In genomic region chr9:49980344-49981207, GRCm38 (mm10) we compare ENCODE assay signal across 9 mouse cellular contexts.
DNase-seq lines count a peak whose midpoint lies in the region; ATAC-seq and TF ChIP-seq lines count a peak whose summit lies in the region.
"Had no signal": no experiment of that assay in that cellular context is flagged by ENCODE, and none has a peak within 500 bp of the region (broad histone marks: within the 10 kb centered on the region; RNA-seq: fewer than 3 reads in every experiment).

No protein-coding gene starts in this region.

- POLR2A ChIA-PET in Patski (lab: Charles Lee) = no interaction called here

- H3K27ac ChIP-seq in embryonic facial prominence, embryonic 13.5 days = peak overlapping the region; percentile 66
- peak overlapping the region; percentile 61 to 79 for H3K27ac ChIP-seq in heart, embryonic 14.5 days (replicated peaks in 1 of 2; ENCODE audit: control insufficient read depth in 1 of 2, insufficient read depth in 1 of 2, low read depth in 2 of 2, low read length in 2 of 2)
- H3K27ac ChIP-seq: neural tube, embryonic 12.5 days had no signal

- WGBS in embryonic facial prominence, embryonic 13.5 days = 47% methylated on average over 7 of the region's 7 CpGs
- WGBS in heart, embryonic 14.5 days = 47% methylated on average over 7 of the region's 7 CpGs

- TF ChIP-seq CTCF in Patski (IDR thresholded peaks at IDR 0.05) = no peak

- no peaks in the 10 kb centered on the region for H3K9me3 ChIP-seq in embryonic facial prominence, embryonic 13.5 days
- no peaks in the 10 kb centered on the region for H3K9me3 ChIP-seq in heart, embryonic 14.5 days (ENCODE audit: control insufficient read depth, low read length)
- H3K9me3 ChIP-seq: neural tube, embryonic 12.5 days had no signal

- in situ Hi-C loops in Patski (cut with MboI; ENCODE audit: low pct_unique_long_range_greater_than_20kb) = loop anchor here (5.0 to 10.0 kb wide), 3 partner anchors 164 to 187 kb away; partner anchors contain the start of gene Ncam1

- peaks cover 27% of the 10 kb centered on the region for H3K4me1 ChIP-seq in embryonic facial prominence, embryonic 13.5 days
- H3K4me1 ChIP-seq in heart, embryonic 14.5 days (ENCODE audit: control insufficient read depth in 2 of 2, insufficient read depth in 2 of 2, low read length in 2 of 2) = peaks cover 26 to 37% of the 10 kb centered on the region in 2 experiments

- H3K4me3 ChIP-seq in embryonic facial prominence, embryonic 13.5 days = no peak overlapping the region
- H3K4me3 ChIP-seq in heart, embryonic 14.5 days (ENCODE audit: control insufficient read depth in 1 of 2, insufficient read depth in 1 of 2, low read depth in 1 of 2, low read length in 2 of 2) = no peak overlapping the region
- H3K4me3 ChIP-seq: neural tube, embryonic 12.5 days had no signal

- H3K36me3 ChIP-seq in embryonic facial prominence, embryonic 13.5 days = no peaks in the 10 kb centered on the region
- H3K36me3 ChIP-seq in heart, embryonic 14.5 days (ENCODE audit: control insufficient read depth, insufficient read depth, low read length) = no peaks in the 10 kb centered on the region
- H3K36me3 ChIP-seq: neural tube, embryonic 12.5 days had no signal

- H3K9ac ChIP-seq in embryonic facial prominence, embryonic 13.5 days = no peak overlapping the region
- no peak overlapping the region for H3K9ac ChIP-seq in heart, embryonic 14.5 days (ENCODE audit: low read length)
- H3K9ac ChIP-seq: neural tube, embryonic 12.5 days had no signal

- DNase-seq in adrenal gland, adult (ENCODE audit: inconsistent age in 2 of 2, low spot score in 1 of 2) = peak; percentile 71 to 73
- DNase-seq in adrenal gland, postnatal 4 days (ENCODE audit: low spot score in 2 of 2) = no peak
- peak; percentile 91 for DNase-seq in Patski (ENCODE audit: low read depth, low spot score)
- peak; percentile 78 to 79 for DNase-seq in layer of hippocampus, adult 18-20 months (ENCODE audit: low spot score in 2 of 2)
- DNase-seq in lung, postnatal 10 days = peak; percentile 31
- DNase-seq in thymus, postnatal 10 days (ENCODE audit: low spot score in 2 of 2) = no peak

- peak; percentile 87 for ATAC-seq in Patski
- no peak for ATAC-seq in embryonic facial prominence, embryonic 13.5 days (ENCODE audit: insufficient number of reproducible peaks, insufficient read depth, low FRiP score, low TSS enrichment, low read depth)
- ATAC-seq in heart, embryonic 14.5 days (ENCODE audit: insufficient number of reproducible peaks, insufficient read depth, low FRiP score, low read depth) = peak; percentile 83

- CTCF ChIA-PET in Patski (lab: Charles Lee) = interaction anchor here (1.0 to 1.1 kb wide), 2 partner anchors 141 to 183 kb away, joined by 3 read pairs; no protein-coding TSS in a partner anchor

- H3K27me3 ChIP-seq in Patski = no peaks in the 10 kb centered on the region
- no peaks in the 10 kb centered on the region for H3K27me3 ChIP-seq in embryonic facial prominence, embryonic 13.5 days
- H3K27me3 ChIP-seq in heart, embryonic 14.5 days (ENCODE audit: control insufficient read depth, insufficient read depth, low read length) = no peaks in the 10 kb centered on the region
- H3K27me3 ChIP-seq: neural tube, embryonic 12.5 days had no signal

- H3K4me2 ChIP-seq in embryonic facial prominence, embryonic 13.5 days = no peak overlapping the region
- H3K4me2 ChIP-seq in heart, embryonic 14.5 days (ENCODE audit: low read length) = no peak overlapping the region
- H3K4me2 ChIP-seq: neural tube, embryonic 12.5 days had no signal

Comparison
In these comparisons a context has a peak if more than half of its experiments do, and no peak if none do; other contexts are left out.
1. DNase-seq: peak in adrenal gland, adult (2 of 2), Patski (single experiment), layer of hippocampus, adult 18-20 months (2 of 2) and lung, postnatal 10 days (single experiment); none in adrenal gland, postnatal 4 days (0 of 2) and thymus, postnatal 10 days (0 of 2).